Mouse (Mus musculus) stomach, postnatal 0 days (tissue): ENCODE measurements around the gene Rin2. TPM values are rescaled to one million over a fixed set of nuclear protein-coding genes. Genes with fewer than 3 reads are reported as not detected.
A peak's percentile ranks its signal among the peaks of the same experiment; 100 is the strongest.

ENCODE experiments used
- ATAC-seq: fragments of 200-750 bp; cut with Nextera tagmentation; 2 replicates; pipeline ENCODE4 v1.8.0; 2017; ENCODE audit not compliant: low FRiP score, low TSS enrichment
- DNase-seq: peaks from one replicate; pipeline ENCODE4 v3.0.0-alpha.2; 2016; ENCODE audit warnings: low spot score
- H3K27ac ChIP-seq: fragments of 300-500 bp; sonication (generic); replicated peaks from 2 replicates; pipeline ENCODE4 v1.5.1; 2014; ENCODE audit warnings: mild to moderate bottlenecking, control low read depth
- H3K27me3 ChIP-seq: fragments of 300-500 bp; sonication (generic); 2 replicates; pipeline ENCODE4 v1.6.1; 2014; ENCODE audit warnings: low read length; ENCODE audit not compliant: control insufficient read depth, insufficient read depth
- H3K36me3 ChIP-seq: fragments of 300-500 bp; sonication (generic); 2 replicates; pipeline ENCODE4 v1.6.1; 2014; ENCODE audit warnings: low read length, mixed read lengths; ENCODE audit not compliant: control insufficient read depth, insufficient read depth
- H3K4me1 ChIP-seq: fragments of 300-500 bp; sonication (generic); replicated peaks from 2 replicates; pipeline ENCODE4 v1.6.1; 2014; ENCODE audit warnings: antibody characterized with exemption; ENCODE audit not compliant: control insufficient read depth, insufficient read depth
- H3K4me2 ChIP-seq: fragments of 300-500 bp; sonication (generic); replicated peaks from 2 replicates; pipeline ENCODE4 v1.6.1; 2014; ENCODE audit warnings: low read depth, mild to moderate bottlenecking, control low read depth, moderate library complexity
- H3K4me3 ChIP-seq: fragments of 300-500 bp; sonication (generic); 2 replicates; pipeline ENCODE4 v1.5.1; 2014; ENCODE audit warnings: low read depth, low read length, control low read depth
- H3K9ac ChIP-seq: fragments of 300-500 bp; sonication (generic); 2 replicates; pipeline ENCODE4 v1.6.1; 2014; ENCODE audit warnings: mild to moderate bottlenecking, low read length, control low read depth, mixed read lengths
- H3K9me3 ChIP-seq: fragments of 300-500 bp; sonication (generic); 2 replicates; pipeline ENCODE4 v1.6.1; 2016; ENCODE audit warnings: low read length; ENCODE audit not compliant: control insufficient read depth
- CTCF ChIP-seq: IDR thresholded peaks from 2 replicates; pipeline ENCODE4 v1.5.1; 2016; ENCODE audit warnings: antibody characterized with exemption, low read depth, mild to moderate bottlenecking, moderate library complexity
- EP300 ChIP-seq: optimal IDR thresholded peaks from 2 replicates; pipeline ENCODE3; 2016; ENCODE audit warnings: antibody characterized with exemption
- WGBS: fragments of 180-500 bp; shearing (Covaris S2); extraction: QIAGEN DNeasy Blood & Tissue Kit; methylation state at CpG from one replicate; pipeline ENCODE4 v1.1.7; 2014; 5-methylcytosine and 5-hydroxymethylcytosine counted together
- polyA plus RNA-seq: library from polyadenylated mRNA; unstranded; fragments of >200 nt; fragmentation: Nextera tagmentation; extraction: Ambion mirVana; gene quantifications from 2 replicates; pipeline ENCODE4 v1.2.1, GENCODE M21; 2015

Gene Rin2
- polyA plus RNA-seq, 1 experiment from 2014 or later = 22.2 TPM

DNA sequence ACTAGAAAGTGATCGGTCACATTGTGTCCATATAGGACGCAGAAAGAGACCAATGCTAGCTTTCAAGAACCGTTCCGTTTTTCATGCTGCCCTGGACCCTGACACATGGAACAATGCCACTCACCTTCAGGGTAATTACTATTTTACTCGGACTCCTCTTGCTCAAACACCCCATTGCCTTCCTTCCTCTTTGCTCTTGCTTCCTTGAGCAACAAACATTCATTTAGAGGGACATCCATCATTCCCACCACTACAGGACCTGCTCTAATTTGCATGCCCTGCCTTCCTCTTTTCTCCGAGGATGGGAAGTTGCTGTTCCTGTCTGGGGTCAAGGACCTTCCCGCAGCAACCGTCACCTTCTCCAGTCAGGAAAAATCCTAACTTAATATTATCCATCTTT is 9.9 kb downstream of the Rin2 start:
- WGBS = 71% methylated on average over 8 of the region's 8 CpGs
- no peaks in the 10 kb centered on the region for H3K36me3 ChIP-seq
- H3K4me3 ChIP-seq = no peak overlapping the region
- H3K27ac ChIP-seq = no peak overlapping the region
- peaks cover 9% of the 10 kb centered on the region for H3K4me1 ChIP-seq
- no peaks in the 10 kb centered on the region for H3K27me3 ChIP-seq
- no peak overlapping the region for H3K4me2 ChIP-seq
- no peaks in the 10 kb centered on the region for H3K9me3 ChIP-seq
- TF ChIP-seq EP300 (no peak), CTCF (no peak)
- ATAC-seq = no peak
- no peak for DNase-seq
- no peak overlapping the region for H3K9ac ChIP-seq

DNA sequence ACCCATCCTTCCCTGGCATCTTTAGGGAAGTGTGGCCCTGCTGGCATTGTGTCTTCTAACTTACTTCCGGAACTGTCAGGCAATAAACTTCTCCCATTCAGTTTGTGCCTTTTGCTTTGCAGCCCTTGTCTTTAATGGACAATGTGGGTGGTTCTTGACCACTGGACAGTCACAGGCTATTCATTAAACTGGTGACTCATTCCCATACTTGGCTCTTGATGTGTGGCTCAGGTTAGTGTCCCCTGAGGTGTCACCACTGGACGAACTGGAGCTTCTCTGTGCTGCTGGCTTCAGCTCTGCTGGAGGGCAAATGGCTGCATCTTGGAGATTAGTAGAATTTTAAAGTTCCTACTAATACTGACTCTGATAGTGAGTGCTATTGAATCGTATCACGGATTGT is 11.0 kb downstream of the Rin2 start:
- Histone ChIP-seq H3K9me3 (no peaks in the 10 kb centered on the region), H3K9ac (no peak overlapping the region), H3K36me3 (no peaks in the 10 kb centered on the region), H3K27me3 (no peaks in the 10 kb centered on the region), H3K4me3 (no peak overlapping the region), H3K4me1 (peaks cover 9% of the 10 kb centered on the region), H3K4me2 (no peak overlapping the region), H3K27ac (no peak overlapping the region)
- DNase-seq (no peak), ATAC-seq (no peak)
- TF ChIP-seq EP300 = no peak
- WGBS = 81% methylated on average over 4 of the region's 4 CpGs

DNA sequence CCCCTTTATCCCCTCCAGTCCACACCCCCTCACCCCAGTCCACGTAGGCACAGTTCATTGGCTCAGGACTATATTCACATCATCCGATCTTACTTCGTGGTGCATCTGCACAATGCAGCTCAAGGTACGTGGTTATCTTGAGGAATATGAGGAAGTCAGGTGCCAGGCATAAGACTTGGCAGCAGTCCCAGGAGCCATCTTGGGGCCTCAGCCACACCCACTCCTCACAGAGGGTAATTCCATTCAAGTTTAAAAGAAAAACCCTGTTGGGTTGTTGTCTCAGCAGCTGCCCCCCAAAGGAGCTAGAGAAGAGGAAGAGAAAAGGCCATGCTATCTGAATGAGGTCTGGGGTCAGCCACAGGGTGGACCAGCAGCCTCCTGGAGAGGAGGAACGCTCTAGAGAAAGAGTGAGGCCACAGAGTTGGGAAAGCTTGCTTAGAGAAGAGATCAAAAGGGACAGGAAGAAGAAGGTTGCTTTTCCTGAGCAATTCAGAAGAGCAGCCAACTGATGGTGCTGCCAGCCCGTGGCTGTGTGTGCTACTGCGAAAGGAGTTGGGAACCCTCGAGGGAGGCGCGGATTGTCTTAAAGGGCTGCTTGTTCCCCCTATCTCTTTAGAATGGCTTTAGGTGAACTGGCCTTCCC is 16.5 kb downstream of the Rin2 start:
- Histone ChIP-seq H3K9me3 (no peaks in the 10 kb centered on the region), H3K4me3 (no peak overlapping the region), H3K9ac (no peak overlapping the region), H3K27me3 (no peaks in the 10 kb centered on the region), H3K27ac (no peak overlapping the region), H3K4me1 (no peaks in the 10 kb centered on the region), H3K36me3 (no peaks in the 10 kb centered on the region), H3K4me2 (no peak overlapping the region)
- WGBS = 75% methylated on average over 10 of the region's 10 CpGs
- TF ChIP-seq EP300 = no peak
- TF ChIP-seq CTCF = no peak
- DNase-seq = peak; percentile 72
- ATAC-seq = no peak

DNA sequence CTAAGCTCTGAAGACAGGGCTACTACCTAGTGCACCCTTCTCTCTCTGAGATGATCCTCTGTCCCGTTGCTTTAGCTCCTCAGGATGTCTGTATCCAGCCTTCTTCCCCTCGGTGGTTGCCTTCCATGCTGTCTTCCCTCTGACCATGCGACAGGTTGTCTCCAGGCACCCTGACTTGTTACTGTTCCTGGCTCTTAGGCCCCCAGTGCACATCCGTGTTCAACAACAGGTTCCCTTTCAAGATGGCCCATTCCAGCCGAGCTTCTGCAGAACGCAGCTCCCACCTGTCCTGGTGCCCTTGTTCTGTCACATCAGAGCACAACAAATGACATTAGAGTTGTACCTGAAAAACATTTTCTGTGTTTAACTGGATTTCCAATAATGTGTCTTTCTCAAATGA is 22.1 kb downstream of the Rin2 start:
- no peak for ATAC-seq
- H3K9ac ChIP-seq = no peak overlapping the region
- H3K4me3 ChIP-seq = no peak overlapping the region
- H3K27me3 ChIP-seq = no peaks in the 10 kb centered on the region
- no peaks in the 10 kb centered on the region for H3K4me1 ChIP-seq
- H3K27ac ChIP-seq = no peak overlapping the region
- 88% methylated on average over 6 of the region's 6 CpGs for WGBS
- H3K9me3 ChIP-seq = no peaks in the 10 kb centered on the region
- H3K36me3 ChIP-seq = no peaks in the 10 kb centered on the region
- DNase-seq = no peak
- TF ChIP-seq CTCF = no peak
- no peak for TF ChIP-seq EP300
- no peak overlapping the region for H3K4me2 ChIP-seq

DNA sequence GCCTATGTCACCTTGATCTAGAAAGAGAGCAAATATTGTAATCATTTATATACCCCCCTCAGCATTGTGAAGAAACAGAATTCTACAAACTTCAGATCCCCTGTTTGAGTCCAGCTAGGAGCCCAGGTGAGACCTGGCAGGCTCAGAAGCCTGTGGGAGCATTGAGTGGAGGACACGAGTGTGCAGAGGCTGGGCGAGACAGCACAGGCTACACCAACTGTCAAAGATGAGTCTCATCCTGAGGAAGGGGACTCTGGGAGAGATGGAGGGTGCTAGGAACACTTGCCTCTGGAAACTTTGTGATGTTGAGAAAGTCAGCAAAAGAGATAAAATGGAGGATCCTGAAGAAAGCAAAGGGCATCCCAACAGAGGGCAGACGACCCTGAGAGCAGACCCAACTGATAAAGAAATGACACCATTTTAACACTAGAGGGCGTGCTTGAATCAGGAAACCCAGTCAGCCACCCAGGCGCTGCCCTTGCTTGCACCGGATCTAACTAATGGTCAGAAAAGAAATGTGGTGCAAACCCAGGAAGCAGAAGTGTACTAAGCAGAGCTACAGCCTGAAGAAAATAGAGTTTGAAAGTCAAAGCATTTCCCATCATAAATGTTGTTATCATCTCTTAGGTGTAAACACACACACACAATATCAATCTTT is 24.5 kb downstream of the Rin2 start:
- TF ChIP-seq EP300 (no peak), CTCF (peak; percentile 89)
- H3K36me3 ChIP-seq = no peaks in the 10 kb centered on the region
- H3K4me1 ChIP-seq = no peaks in the 10 kb centered on the region
- no peak overlapping the region for H3K4me2 ChIP-seq
- ATAC-seq = peak; percentile 76
- no peaks in the 10 kb centered on the region for H3K9me3 ChIP-seq
- no peak overlapping the region for H3K4me3 ChIP-seq
- no peaks in the 10 kb centered on the region for H3K27me3 ChIP-seq
- no peak overlapping the region for H3K27ac ChIP-seq
- no peak overlapping the region for H3K9ac ChIP-seq
- DNase-seq = peak; percentile 44
- 32% methylated on average over 6 of the region's 6 CpGs for WGBS

DNA sequence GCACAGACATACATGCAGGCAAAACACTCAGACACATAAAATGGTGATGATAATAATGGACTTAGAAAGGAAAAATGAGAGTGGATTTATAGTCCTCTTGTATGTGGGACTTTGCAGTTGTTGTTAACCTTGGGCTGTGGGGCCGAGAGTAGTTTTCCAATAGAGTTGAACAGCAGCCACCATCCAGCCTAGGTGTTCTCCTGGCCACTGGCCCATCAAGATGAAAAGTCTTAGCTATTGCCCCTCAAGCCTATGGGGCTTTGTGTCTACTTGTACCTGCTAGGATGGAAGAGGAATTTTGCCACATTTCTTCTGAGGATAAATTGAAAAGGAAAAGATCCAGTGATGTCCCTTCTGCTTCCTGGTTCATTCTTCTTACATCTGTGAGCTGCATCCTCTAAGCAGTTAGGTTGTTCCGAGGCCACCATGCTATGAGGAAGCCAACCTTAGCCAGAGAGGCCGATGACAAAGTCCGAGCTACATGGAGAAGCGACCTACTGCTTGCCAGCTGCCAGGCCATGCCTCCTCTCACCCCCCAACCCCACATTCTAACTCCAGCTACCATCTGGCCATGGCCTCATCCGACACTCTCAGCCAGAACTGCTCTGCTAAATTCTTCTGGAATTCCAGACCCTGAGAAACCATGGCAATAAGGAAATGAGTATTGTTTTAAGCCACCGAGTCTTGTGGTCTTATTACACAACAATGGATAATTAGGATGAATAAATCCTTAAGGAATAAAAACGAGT is 25.4 kb downstream of the Rin2 start:
- no peak overlapping the region for H3K4me3 ChIP-seq
- WGBS = 66% methylated on average over 8 of the region's 8 CpGs
- TF ChIP-seq CTCF = no peak
- no peak for TF ChIP-seq EP300
- DNase-seq (no peak), ATAC-seq (no peak)
- no peaks in the 10 kb centered on the region for H3K36me3 ChIP-seq
- H3K4me1 ChIP-seq = no peaks in the 10 kb centered on the region
- H3K4me2 ChIP-seq = no peak overlapping the region
- H3K9me3 ChIP-seq = no peaks in the 10 kb centered on the region
- no peak overlapping the region for H3K9ac ChIP-seq
- no peaks in the 10 kb centered on the region for H3K27me3 ChIP-seq
- H3K27ac ChIP-seq = no peak overlapping the region
